Mouse (Mus musculus) cerebellum, adult 2 months (tissue): ENCODE results near the gene Clcn7.

Experiments
- CTCF ChIP-seq: fragments of 200-500 bp; IDR thresholded peaks from 2 replicates; pipeline ENCODE4 v1.5.1; 2011; ENCODE audit warnings: low read depth, mild to moderate bottlenecking, control low read depth, low read length, moderate library complexity, borderline replicate concordance; ENCODE audit not compliant: insufficient read depth
- POLR2A ChIP-seq: fragments of 200-500 bp; IDR thresholded peaks from 2 replicates; pipeline ENCODE4 v1.6.1; 2011; ENCODE audit warnings: low read length, control low read depth, borderline replicate concordance; ENCODE audit not compliant: insufficient read depth

DNA sequence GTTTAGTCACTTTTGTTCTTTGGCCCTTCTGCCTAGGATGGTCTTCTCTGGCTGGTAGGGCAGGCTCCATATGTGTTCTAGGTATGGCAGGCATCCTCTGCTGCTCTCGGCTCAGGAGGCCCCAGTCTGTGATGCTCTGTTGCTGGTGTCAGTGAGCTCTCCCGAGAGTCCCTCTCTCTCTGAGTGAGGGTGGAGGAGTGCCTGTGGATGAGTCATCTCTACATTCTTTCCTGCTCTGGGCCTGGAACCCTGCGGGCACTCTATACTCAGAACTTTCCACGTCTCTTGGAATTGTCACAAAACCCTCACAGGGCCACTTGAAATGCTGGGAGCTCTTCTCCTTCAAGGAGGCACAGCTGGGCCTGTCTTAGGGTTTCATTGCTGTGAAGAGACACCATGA is 78.5 kb downstream of the Clcn7 start:
- TF ChIP-seq POLR2A (no peak), CTCF (no peak)
